In the genomic region with DNA sequence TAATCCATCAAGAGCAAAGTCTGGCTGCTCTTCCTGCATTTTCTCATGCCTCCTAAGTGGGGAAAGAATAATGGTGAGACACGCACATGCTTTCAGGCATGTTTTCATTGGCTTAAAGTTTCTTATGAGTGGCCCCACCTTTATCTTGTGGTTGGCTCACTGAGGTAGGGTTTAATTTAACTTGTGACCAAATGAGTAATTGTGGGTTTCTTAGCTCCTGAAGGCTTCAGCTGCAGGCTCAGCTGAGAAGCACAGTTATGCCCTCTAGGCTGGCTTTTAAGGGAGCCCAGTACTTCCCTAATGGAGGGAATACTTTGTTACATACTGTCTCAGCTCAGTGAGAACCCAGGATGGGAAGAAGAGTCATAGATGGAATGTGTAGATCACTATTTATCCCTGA, we compare ENCODE assay signal across 26 mouse cellular contexts.
"Had no signal": no experiment of that assay in that cellular context is flagged by ENCODE, and none has a peak within 500 bp of the region (broad histone marks: within the 10 kb centered on the region; RNA-seq: fewer than 3 reads in every experiment).

No protein-coding gene starts in this region.

- H3K4me2 ChIP-seq: heart, embryonic 13.5 days; heart, embryonic 15.5 days; hindbrain, embryonic 13.5 days; hindbrain, embryonic 15.5 days; kidney, embryonic 15.5 days; limb, embryonic 13.5 days; limb, embryonic 15.5 days; liver, embryonic 12.5 days had no signal

- H3K27me3 ChIP-seq: heart, embryonic 13.5 days; heart, embryonic 15.5 days; hindbrain, embryonic 13.5 days; hindbrain, embryonic 15.5 days; kidney, embryonic 15.5 days; limb, embryonic 13.5 days; limb, embryonic 15.5 days; liver, embryonic 12.5 days had no signal

- H3K4me3 ChIP-seq: gastrocnemius, adult 2 months; heart, embryonic 10.5 days; heart, embryonic 13.5 days; heart, embryonic 15.5 days; hindbrain, embryonic 13.5 days; hindbrain, embryonic 15.5 days; kidney, embryonic 15.5 days; layer of hippocampus, adult 2 months; left cerebral cortex, adult 2 months; limb, embryonic 13.5 days; limb, embryonic 15.5 days; liver, embryonic 12.5 days had no signal

- DNase-seq: gastrocnemius, adult 2 months; gastrocnemius, postnatal 10 days; gastrocnemius, postnatal 25 days; heart, adult 18-20 months; heart, postnatal 14 days; heart, postnatal 36 days; kidney, adult 11 months; kidney, adult 2 months; kidney, adult 9 months; kidney, postnatal 14 days; kidney, postnatal 36 days had no signal

- H3K9ac ChIP-seq: heart, embryonic 13.5 days; heart, embryonic 15.5 days; hindbrain, embryonic 13.5 days; hindbrain, embryonic 15.5 days; kidney, embryonic 15.5 days; limb, embryonic 13.5 days; limb, embryonic 15.5 days; liver, embryonic 12.5 days; liver, embryonic 14.5 days had no signal

- H3K36me3 ChIP-seq: heart, embryonic 10.5 days; heart, embryonic 13.5 days; heart, embryonic 15.5 days; hindbrain, embryonic 13.5 days; hindbrain, embryonic 15.5 days; kidney, embryonic 15.5 days; limb, embryonic 13.5 days; limb, embryonic 15.5 days; liver, embryonic 12.5 days had no signal

- H3K27ac ChIP-seq: gastrocnemius, adult 2 months; heart, embryonic 10.5 days; heart, embryonic 13.5 days; heart, embryonic 15.5 days; hindbrain, embryonic 13.5 days; hindbrain, embryonic 15.5 days; hindbrain, postnatal 0 days; kidney, embryonic 15.5 days; kidney, postnatal 0 days; layer of hippocampus, adult 2 months; left cerebral cortex, adult 2 months; limb, embryonic 13.5 days; limb, embryonic 15.5 days; liver, embryonic 12.5 days; liver, embryonic 14.5 days had no signal

- H3K4me1 ChIP-seq: heart, embryonic 10.5 days; heart, embryonic 13.5 days; heart, embryonic 15.5 days; hindbrain, embryonic 13.5 days; hindbrain, embryonic 15.5 days; kidney, embryonic 15.5 days; limb, embryonic 13.5 days; limb, embryonic 15.5 days; liver, embryonic 12.5 days had no signal

- ATAC-seq: hindbrain, postnatal 0 days; intestine, embryonic 16.5 days; liver, embryonic 12.5 days had no signal

- H3K9me3 ChIP-seq: heart, embryonic 10.5 days; heart, embryonic 13.5 days; heart, embryonic 15.5 days; hindbrain, embryonic 13.5 days; hindbrain, embryonic 15.5 days; kidney, embryonic 15.5 days; limb, embryonic 13.5 days; limb, embryonic 15.5 days; liver, embryonic 12.5 days had no signal
